Mouse (Mus musculus) testis, postnatal 10 days (tissue): ENCODE results near the gene Negr1.

ENCODE experiments used
- DNase-seq: peaks from one replicate; pipeline ENCODE4 v3.0.0; 2021; ENCODE audit warnings: low spot score

Negr1 gene

GRCm38 (mm10) chr3:156903925-156904576, 342.5 kb downstream of the Negr1 start:
- no peak for DNase-seq

DNA sequence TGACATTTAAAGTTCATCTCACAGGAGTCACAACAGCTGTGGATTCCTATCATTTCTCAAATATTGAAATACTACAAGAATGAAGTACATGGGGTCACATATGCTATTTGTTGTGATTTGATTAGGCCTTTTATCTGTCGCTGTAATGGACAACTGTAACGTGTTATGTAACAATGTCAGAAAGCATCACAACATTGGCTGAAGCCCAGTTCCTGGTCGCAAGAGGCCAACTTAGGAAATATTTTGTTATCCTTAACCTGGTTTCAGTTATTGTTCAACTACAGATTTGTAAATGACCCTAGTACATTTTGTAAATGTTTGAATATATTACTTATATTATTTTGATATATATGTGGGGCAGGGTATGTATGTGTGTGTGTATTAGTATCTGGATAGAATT, 351.2 kb downstream of the Negr1 start:
- DNase-seq, result no peak

GRCm38 (mm10) chr3:156921369-156921768, 359.8 kb downstream of the Negr1 start:
- DNase-seq, result no peak

DNA sequence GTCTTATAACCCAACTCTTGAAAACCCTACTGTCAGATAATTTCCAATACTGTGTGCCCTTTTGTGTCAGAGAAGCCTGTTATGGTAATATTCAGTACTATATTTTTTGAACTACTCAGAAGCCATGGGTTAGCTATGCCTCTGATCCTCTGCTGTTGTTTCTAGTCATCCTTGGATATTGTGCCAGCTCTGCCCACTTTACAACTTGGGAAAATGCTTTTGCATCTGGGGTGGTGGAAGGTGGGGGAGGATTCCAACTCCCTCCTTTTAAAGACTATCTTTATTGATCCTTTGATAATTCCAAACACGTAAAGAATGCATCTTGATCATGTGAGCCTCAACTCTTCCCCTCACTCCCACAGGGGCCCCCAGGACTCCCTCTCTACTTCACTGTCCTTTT, 361.6 kb downstream of the Negr1 start:
- DNase-seq, result no peak

DNA sequence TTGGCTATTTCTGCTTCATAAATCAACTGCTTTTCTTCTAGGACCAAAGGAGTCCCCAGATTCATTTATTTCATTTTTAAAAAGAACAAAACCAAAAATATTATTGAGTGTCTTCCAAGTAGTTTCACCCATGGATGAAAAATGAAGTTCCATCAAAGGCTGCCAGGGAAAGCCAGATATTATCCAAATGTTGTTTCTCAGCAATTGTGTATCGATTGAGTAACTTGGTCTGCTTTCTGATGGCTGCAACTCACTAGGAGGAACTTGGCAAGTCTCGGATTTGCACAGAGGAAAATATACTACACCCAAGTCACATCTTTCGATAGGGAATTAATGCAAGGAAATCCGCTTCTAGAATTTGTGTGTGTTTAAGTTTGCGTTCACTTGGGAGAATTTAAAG, 363.5 kb downstream of the Negr1 start:
- DNase-seq, result no peak

DNA sequence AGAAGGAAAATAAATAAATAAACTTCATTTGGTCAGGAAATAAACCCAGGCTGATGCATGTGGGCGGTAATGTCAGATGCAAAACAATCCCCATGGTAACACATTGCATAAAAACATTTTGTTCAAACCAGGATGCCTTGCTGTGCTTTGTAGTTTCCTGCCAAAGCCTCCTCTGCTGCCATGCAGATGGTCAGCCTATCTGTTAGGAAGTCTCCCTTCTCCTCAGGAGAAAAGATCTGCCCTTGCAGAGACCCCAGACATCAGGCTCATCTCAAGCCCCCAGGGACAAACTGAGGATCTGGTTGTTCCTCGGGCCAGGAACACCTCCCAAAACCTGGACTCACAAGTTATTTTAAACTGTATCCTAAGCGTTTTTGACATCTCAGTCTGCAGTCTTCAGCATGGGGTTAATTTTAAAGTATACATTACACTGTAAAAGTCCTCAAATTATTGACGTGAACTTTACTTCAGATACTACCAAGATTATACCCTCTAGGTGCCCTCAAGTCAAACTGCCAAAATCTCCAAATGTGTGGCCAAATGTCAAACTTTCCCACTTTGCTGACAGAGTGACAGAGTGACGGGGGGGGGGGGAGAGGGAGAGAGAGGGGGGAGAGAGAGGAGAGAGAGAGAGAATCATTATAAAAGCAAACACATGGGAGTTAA, 366.9 kb downstream of the Negr1 start:
- DNase-seq, result no peak

DNA sequence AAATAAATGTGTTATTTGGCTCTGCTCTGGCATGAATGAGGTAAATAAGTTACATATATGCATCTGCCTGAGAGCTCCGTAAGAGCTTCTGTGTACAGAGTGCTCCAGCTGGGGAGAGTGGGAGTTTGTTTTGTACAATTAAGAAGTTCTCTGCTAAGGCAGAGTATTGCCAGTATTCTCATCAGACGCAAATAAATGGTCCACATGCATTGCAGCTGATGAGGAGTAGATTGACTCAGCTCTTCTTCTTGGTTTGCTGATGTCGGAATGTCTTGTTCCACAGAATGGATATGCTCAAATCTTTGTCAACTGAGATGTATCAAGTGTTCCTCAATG, 367.4 kb downstream of the Negr1 start:
- DNase-seq, result no peak

- no peak for DNase-seq
Observed at GRCm38 (mm10) chr3:156929677-156930440, 368.3 kb downstream of the Negr1 start.

GRCm38 (mm10) chr3:156931011-156931410, 369.4 kb downstream of the Negr1 start:
- DNase-seq, result no peak

DNA sequence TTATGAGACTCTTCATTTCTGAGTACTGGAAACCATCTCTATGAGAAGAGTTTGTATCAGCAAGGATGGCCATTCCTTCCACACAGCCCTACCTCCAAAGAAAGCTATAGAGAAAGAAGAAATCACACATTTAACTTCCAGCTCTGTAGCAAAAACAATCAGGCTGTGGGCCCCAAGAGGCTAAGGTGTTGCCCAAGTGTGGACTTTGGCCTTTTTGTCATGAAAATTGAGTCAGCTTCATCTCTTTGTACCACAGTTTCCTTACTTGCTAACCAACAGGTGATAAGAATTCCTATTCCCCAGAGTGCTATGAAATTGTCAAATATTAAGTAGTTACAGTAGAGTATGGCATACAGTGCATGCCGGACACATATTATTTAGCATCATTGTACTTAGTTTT, 369.9 kb downstream of the Negr1 start:
- no peak for DNase-seq

GRCm38 (mm10) chr3:156934778-156935290, 373.2 kb downstream of the Negr1 start:
- no peak for DNase-seq

GRCm38 (mm10) chr3:156947404-156947803, 385.8 kb downstream of the Negr1 start:
- DNase-seq, result no peak

DNA sequence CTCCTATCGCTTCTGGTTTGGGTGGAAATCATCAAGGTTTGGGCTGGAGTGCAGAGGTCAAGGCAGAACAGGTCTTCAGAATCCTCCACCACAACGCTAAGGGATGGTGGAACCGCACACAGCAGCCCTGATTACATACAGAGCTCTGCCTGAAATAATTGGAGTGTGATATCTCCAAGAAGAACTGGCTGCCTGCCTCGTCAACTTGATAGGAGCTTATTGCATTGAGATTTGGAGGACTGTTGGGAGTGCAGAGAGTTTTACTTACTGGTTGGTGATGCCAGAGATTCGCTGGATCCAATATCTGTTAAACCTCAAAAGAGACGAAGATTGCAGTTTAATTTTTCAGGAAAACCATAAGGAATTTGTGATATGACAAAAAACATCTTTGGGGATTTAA, 391.4 kb downstream of the Negr1 start:
- no peak for DNase-seq

- DNase-seq, result no peak
Observed at GRCm38 (mm10) chr3:156955094-156955493, 393.5 kb downstream of the Negr1 start.

GRCm38 (mm10) chr3:156958640-156959039, 397.0 kb downstream of the Negr1 start:
- no peak for DNase-seq

DNA sequence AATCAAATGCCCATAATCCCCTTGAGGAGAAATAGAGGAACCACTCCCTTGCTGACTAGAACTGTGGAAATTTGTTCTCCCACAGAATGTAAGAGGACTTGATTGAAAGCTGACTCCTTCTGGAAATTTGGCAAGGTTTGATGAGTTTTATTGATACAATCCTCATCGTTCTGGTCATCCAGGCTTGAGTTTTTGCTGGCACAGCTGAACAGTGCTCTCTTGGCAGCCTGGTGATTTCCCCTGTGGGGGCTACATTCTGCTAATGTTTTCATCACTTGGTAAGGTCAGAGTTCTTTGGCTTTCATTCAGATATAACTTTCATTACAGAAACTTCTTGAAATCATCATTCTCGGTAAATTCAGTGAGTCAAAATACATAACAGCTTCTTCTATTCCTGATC, 407.2 kb downstream of the Negr1 start:
- no peak for DNase-seq

DNA sequence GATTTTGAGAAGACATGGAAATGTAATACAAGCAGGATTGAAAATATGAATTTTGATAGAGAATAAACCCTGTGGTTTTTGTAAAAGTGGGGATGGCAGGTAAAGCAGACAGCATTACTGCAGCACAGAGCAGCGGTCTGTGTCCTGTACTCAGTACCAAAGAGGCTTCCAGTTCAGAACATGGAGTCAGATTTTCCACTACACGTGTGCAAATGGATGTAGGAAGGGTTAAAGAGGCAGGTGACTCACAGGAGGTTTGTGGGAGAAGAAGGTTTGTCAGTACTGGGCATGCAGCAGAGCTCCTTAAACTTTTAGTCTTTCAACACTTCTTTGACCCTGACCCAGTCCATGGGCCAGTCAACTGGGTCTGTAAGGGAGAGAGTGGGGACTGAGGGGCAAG, 409.5 kb downstream of the Negr1 start:
- no peak for DNase-seq

DNA sequence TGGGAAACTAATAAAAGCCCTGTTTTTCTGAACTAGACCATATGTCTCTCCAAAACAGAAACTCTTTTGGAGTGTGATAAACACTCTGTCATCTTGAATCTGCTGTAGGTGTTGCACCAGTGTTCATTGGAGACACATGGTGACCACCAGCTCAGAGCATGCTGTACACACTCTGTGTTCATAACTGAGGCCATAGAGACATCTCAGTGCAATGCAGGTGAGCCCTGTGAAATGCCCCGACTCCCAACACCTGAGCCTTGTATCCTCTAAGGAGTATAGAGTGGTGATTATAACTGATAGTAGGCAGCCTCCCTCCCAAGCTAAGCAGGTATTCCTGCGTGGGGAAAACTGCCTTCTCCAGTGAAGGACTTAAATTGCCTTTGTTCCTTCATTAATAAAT, 415.2 kb downstream of the Negr1 start:
- no peak for DNase-seq

GRCm38 (mm10) chr3:156980042-156980716, 418.6 kb downstream of the Negr1 start:
- DNase-seq, result no peak

DNA sequence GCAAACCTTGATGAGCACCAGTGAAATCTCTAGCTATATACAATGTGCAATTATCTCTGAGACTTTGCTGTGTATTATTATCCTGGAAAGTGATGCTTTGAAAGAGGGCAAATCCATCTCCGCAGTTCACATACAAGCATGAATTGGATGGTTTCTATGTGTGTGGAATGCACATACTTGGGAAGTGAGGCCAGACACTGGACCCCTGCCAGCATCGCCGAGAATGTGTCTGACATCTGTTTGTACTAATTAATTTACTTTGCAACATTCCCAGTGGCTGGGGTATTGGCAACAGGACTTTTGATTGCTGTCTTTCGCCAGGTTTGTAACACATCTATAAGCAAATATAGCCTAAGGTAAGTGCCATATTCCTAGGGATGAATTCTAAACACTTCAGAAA, 420.5 kb downstream of the Negr1 start:
- peak; percentile 40 for DNase-seq

DNA sequence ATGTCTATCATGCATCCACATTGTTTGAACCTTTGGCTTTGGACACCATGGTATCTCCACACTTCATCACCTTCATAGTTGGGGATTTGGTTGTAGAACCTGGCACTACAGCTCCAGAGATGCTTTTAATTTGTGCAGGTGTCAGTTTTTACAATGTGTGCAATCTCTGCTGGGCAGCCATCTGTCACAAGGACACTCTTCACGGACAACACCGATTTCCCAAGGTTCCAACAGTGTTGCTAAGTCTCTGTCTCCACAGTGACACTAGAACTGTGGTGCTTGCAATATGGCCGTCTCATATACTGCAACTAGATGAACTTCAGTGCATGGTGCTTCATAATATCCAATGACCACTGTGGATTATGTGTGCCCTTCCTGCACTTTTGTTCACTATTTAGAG, 425.5 kb downstream of the Negr1 start:
- DNase-seq, result no peak

DNA sequence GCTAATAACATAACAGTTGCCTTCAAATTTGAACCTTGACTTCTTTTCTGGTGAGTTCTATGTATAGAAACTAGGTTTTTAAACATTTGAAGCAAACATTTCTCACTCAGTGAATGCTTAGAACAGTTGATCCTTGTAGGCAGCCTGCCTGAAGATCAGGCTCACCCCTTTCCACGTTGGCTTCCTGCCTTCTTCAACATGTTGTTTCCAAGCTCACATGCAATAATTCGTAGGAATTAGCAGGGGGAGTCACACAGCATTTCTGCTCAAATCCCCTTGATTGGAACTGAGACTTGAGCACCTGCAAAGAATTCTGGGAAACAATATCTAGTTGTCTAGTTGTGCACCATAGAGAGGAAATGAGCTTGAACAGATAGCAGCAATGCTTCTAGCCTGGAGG, 430.6 kb downstream of the Negr1 start:
- DNase-seq, result no peak

DNA sequence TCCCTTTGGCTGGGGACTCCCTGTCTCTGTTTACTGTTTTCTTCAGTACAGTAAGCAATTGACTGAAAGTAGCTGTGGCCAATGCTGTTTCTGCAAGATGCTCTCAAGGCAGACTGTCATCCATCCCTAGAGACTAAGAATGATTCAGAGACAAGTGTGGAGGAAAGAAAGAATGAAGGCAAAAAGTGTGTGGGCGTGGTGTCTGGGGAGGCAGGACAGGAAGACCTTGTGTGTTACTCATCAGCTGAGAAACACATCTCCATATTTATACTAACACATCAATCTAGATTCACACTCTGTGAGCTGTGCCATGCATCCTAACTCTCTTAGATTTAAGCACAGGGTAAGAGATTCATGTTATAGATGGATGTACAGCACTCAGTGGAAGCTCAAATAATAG, 431.2 kb downstream of the Negr1 start:
- no peak for DNase-seq
